Mouse (Mus musculus) MEL (cell line): ENCODE data around the gene Dpyd.

Experiments used
- CTCF ChIP-seq, 3 experiments: IDR thresholded peaks in 2 of 3; conservative IDR thresholded peaks in 1 of 3; 2 replicates each; pipeline ENCODE4 v1.5.1; 2011 to 2012; ENCODE audit warnings: low read length in 3 of 3, low read depth in 2 of 3, mild to moderate bottlenecking in 2 of 3, improper control_type of control experiment in 1 of 3, inconsistent platforms in 1 of 3, mixed read lengths in 1 of 3, moderate library complexity in 1 of 3; ENCODE audit not compliant: control insufficient read depth in 1 of 3, insufficient read depth in 1 of 3, poor library complexity in 1 of 3, severe bottlenecking in 1 of 3
- ELF1 ChIP-seq: IDR thresholded peaks from 2 replicates; pipeline ENCODE4 v1.6.1; 2014; ENCODE audit warnings: low read depth, mild to moderate bottlenecking, inconsistent platforms, low read length, improper control_type of control experiment, moderate library complexity
- GABPA ChIP-seq: IDR thresholded peaks from 2 replicates; pipeline ENCODE4 v1.6.1; 2012; ENCODE audit warnings: low read depth, mild to moderate bottlenecking, inconsistent platforms, low read length, improper control_type of control experiment, moderate library complexity
- KAT2A ChIP-seq: conservative IDR thresholded peaks from 2 replicates; pipeline ENCODE4 v1.6.1; 2012; ENCODE audit warnings: low read depth, low read length, improper control_type of control experiment, inconsistent platforms
- MAZ ChIP-seq: IDR thresholded peaks from 2 replicates; pipeline ENCODE4 v1.6.1; 2012; ENCODE audit warnings: low read depth, mild to moderate bottlenecking, inconsistent platforms, low read length, improper control_type of control experiment
- MYC ChIP-seq: IDR thresholded peaks from 2 replicates; pipeline ENCODE4 v1.6.1; 2011; ENCODE audit warnings: low read depth, mild to moderate bottlenecking, low read length, improper control_type of control experiment, moderate library complexity
- POLR2A ChIP-seq, 2 experiments: IDR thresholded peaks; 2 replicates each; pipeline ENCODE4 v1.6.1; 2011 to 2012; ENCODE audit warnings: low read length in 2 of 2, mild to moderate bottlenecking in 2 of 2, control low read depth in 1 of 2, improper control_type of control experiment in 1 of 2, low read depth in 1 of 2, moderate library complexity in 1 of 2; ENCODE audit not compliant: control insufficient read depth in 1 of 2, insufficient read depth in 1 of 2, poor library complexity in 1 of 2
- UBTF ChIP-seq: IDR thresholded peaks from 2 replicates; pipeline ENCODE4 v1.6.1; 2012; ENCODE audit warnings: low read depth, mild to moderate bottlenecking, inconsistent platforms, low read length, improper control_type of control experiment, moderate library complexity, borderline replicate concordance; ENCODE audit not compliant: insufficient read depth

- no peak for TF ChIP-seq CTCF (IDR thresholded peaks at IDR 0.05 in 2 of 3, conservative IDR thresholded peaks at IDR 0.05 in 1 of 3; ENCODE audit: control insufficient read depth in 1 of 3, insufficient read depth in 1 of 3, low read depth in 2 of 3, low read length in 3 of 3, poor library complexity in 1 of 3, severe bottlenecking in 1 of 3)
- no peak for TF ChIP-seq ELF1
- no peak for TF ChIP-seq MAZ
- no peak for TF ChIP-seq POLR2A (IDR thresholded peaks at IDR 0.05; ENCODE audit: control insufficient read depth in 1 of 2, insufficient read depth in 1 of 2, low read depth in 1 of 2, low read length in 2 of 2, poor library complexity in 1 of 2)
- TF ChIP-seq GABPA = no peak
- TF ChIP-seq KAT2A = no peak
- no peak for TF ChIP-seq MYC
- no peak for TF ChIP-seq UBTF
Measured at GRCm38 (mm10) chr3:119168661-119169060, 606.7 kb downstream of the Dpyd start.
